Mouse (Mus musculus) olfactory bulb, adult 2 months (tissue): ENCODE data around the gene Lrrc8b.

ENCODE experiments used
- CTCF ChIP-seq: fragments of 200-500 bp; IDR thresholded peaks from 2 replicates; pipeline ENCODE4 v1.5.1; 2012; ENCODE audit warnings: low read depth, mild to moderate bottlenecking, low read length, moderate library complexity; ENCODE audit not compliant: insufficient read depth
- POLR2A ChIP-seq: fragments of 200-500 bp; IDR thresholded peaks from 2 replicates; pipeline ENCODE4 v1.6.1; 2012; ENCODE audit warnings: mild to moderate bottlenecking, low read depth, low read length, moderate library complexity; ENCODE audit not compliant: insufficient read depth

DNA sequence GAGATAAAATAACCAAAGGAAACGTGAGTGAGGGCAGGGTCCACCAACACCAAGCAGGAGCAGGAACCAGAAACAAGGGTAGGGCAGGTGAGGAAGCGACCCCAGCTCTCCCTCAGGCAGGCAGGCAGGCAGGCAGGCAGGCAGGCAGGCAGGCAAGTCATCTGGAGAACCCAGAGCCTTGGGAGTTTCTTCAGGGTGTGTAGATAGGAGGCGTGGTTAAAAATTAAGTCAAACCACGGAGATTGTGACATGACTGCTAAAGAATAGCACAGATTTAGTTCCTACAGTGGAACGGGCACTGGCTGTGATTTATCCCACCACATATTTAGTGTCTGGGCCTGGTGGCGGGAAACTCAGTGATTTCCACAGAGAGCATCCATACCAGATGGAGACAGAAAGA, 30.1 kb downstream of the Lrrc8b start:
- TF ChIP-seq CTCF (no peak), POLR2A (no peak)
